Mouse (Mus musculus) embryonic facial prominence, embryonic 11.5 days (tissue): Measurements from ENCODE around the gene Lrrc28. TPM values are rescaled to one million over a fixed set of nuclear protein-coding genes. Genes with fewer than 3 reads are reported as not detected.

ENCODE experiments used
- ATAC-seq: fragments of 200-750 bp; cut with Nextera tagmentation; replicated peaks from 2 replicates; pipeline ENCODE4 v1.8.0; 2017; ENCODE audit warnings: low read depth; ENCODE audit not compliant: insufficient number of reproducible peaks, low FRiP score, low TSS enrichment
- DNase-seq: peaks from one replicate; pipeline ENCODE4 v3.0.0-alpha.2; 2015; ENCODE audit warnings: low spot score
- H3K27ac ChIP-seq: fragments of 300-500 bp; sonication (generic); replicated peaks from 2 replicates; pipeline ENCODE4 v1.5.1; 2014; ENCODE audit warnings: mild to moderate bottlenecking, low read depth, low read length, control low read depth
- H3K27me3 ChIP-seq: fragments of 300-500 bp; sonication (generic); 2 replicates; pipeline ENCODE4 v1.6.1; 2014; ENCODE audit warnings: mild to moderate bottlenecking, low read length, moderate library complexity, mixed read lengths; ENCODE audit not compliant: control insufficient read depth, insufficient read depth
- H3K36me3 ChIP-seq: fragments of 300-500 bp; sonication (generic); replicated peaks from 2 replicates; pipeline ENCODE4 v1.6.1; 2014; ENCODE audit warnings: low read depth, mild to moderate bottlenecking, low read length, moderate library complexity, mixed read lengths; ENCODE audit not compliant: control insufficient read depth, insufficient read depth
- H3K4me1 ChIP-seq: fragments of 300-500 bp; sonication (generic); 2 replicates; pipeline ENCODE4 v1.6.1; 2014; ENCODE audit warnings: low read length, mixed read lengths; ENCODE audit not compliant: control insufficient read depth, insufficient read depth
- H3K4me2 ChIP-seq: fragments of 300-500 bp; sonication (generic); 2 replicates; pipeline ENCODE4 v1.6.1; 2014; ENCODE audit warnings: low read depth, mild to moderate bottlenecking, control low read depth, low read length, moderate library complexity
- H3K4me3 ChIP-seq: fragments of 300-500 bp; sonication (generic); 2 replicates; pipeline ENCODE4 v1.5.1; 2014; ENCODE audit warnings: low read depth, low read length, control low read depth
- H3K9ac ChIP-seq: fragments of 300-500 bp; sonication (generic); replicated peaks from 2 replicates; pipeline ENCODE4 v1.6.1; 2014; ENCODE audit warnings: mild to moderate bottlenecking, control low read depth, low read length
- H3K9me3 ChIP-seq: fragments of 300-500 bp; sonication (generic); replicated peaks from 2 replicates; pipeline ENCODE4 v1.6.1; 2016; ENCODE audit warnings: mild to moderate bottlenecking, low read length, inconsistent platforms, mixed read lengths; ENCODE audit not compliant: control insufficient read depth
- WGBS: fragments of 180-500 bp; shearing (Covaris S2); extraction: QIAGEN DNeasy Blood & Tissue Kit; methylation state at CpG from one replicate; pipeline ENCODE4 v1.1.7; 2014; 5-methylcytosine and 5-hydroxymethylcytosine counted together
- polyA plus RNA-seq: library from polyadenylated mRNA; unstranded; fragments of >200 nt; fragmentation: Nextera tagmentation; extraction: Ambion mirVana; gene quantifications from 2 replicates; pipeline ENCODE4 v1.2.1, GENCODE M21; 2014

Lrrc28 gene
- polyA plus RNA-seq, 1 experiment from 2014 or later, result 27.6 TPM

GRCm38 (mm10) chr7:67503281-67504010 lies 141.6 kb downstream of the Lrrc28 start:
- H3K4me2 ChIP-seq, result no peak overlapping the region
- no peak for ATAC-seq
- H3K36me3 ChIP-seq, result no peaks in the 10 kb centered on the region
- peaks cover 4% of the 10 kb centered on the region; the same call in 1 of the 2 replicates for H3K4me1 ChIP-seq
- no peak overlapping the region for H3K27ac ChIP-seq
- WGBS, result 58% methylated on average over 7 of the region's 7 CpGs
- H3K9me3 ChIP-seq, result no peaks in the 10 kb centered on the region
- H3K27me3 ChIP-seq, result no peaks in the 10 kb centered on the region
- no peak overlapping the region for H3K4me3 ChIP-seq
- H3K9ac ChIP-seq, result no peak overlapping the region
- no peak for DNase-seq

DNA sequence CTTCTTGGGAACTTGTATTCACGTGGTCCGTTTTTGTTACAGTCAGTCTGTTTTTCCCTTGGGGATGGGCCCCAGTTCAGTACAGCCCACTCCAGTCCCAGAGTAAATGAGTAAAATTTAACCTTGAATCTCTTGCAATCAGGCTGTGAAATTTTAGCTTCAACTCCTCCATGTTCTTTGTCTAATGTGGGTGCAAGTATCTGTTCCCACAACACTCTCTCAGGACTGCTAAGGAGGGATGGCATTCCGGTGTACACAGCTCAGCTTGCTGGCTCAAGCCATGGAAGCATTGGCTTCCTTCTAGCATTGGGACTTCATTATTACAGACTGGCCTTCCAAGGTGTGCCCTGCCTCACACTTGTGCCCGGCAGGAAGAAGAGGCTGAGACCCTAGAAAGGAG lies 142.4 kb downstream of the Lrrc28 start:
- Histone ChIP-seq H3K27me3 (no peaks in the 10 kb centered on the region), H3K4me2 (no peak overlapping the region), H3K4me1 (peaks cover 4% of the 10 kb centered on the region; the same call in 1 of the 2 replicates), H3K4me3 (no peak overlapping the region), H3K9me3 (no peaks in the 10 kb centered on the region), H3K27ac (no peak overlapping the region), H3K9ac (no peak overlapping the region), H3K36me3 (no peaks in the 10 kb centered on the region)
- ATAC-seq (no peak), DNase-seq (no peak)
- 57% methylated on average over 4 of the region's 4 CpGs for WGBS

DNA sequence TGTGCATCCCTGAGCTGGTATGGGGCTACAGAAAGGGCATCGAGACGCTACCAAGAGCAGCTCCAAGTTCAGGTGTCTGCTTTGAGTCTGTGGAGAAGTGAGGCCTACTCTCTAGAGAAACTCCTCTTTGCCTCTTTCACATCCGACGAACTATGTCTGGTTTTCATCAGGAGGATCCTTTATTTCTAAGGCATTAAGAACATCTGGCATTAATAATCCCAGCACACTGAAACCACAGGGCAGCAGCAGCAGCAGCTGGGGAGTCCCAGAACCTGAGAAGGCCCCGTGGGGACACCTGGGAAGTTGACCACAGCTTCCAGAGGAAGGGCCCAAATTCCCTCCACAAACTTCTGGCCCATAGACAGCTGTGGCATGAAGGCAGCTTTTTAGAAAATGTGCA lies 144.2 kb downstream of the Lrrc28 start:
- peak; percentile 55; the same call in 1 of the 2 replicates for ATAC-seq

GRCm38 (mm10) chr7:67500076-67500828 lies 144.8 kb downstream of the Lrrc28 start:
- DNase-seq, result no peak
- 47% methylated on average over 11 of the region's 11 CpGs for WGBS
- Histone ChIP-seq H3K9me3 (no peaks in the 10 kb centered on the region), H3K4me1 (peaks cover 4% of the 10 kb centered on the region; the same call in 1 of the 2 replicates), H3K4me2 (no peak overlapping the region), H3K9ac (no peak overlapping the region), H3K27me3 (no peaks in the 10 kb centered on the region), H3K4me3 (no peak overlapping the region), H3K27ac (0 out of 2 replicates have a peak overlapping the region, but pooled peaks have one; percentile 28), H3K36me3 (no peaks in the 10 kb centered on the region)
- no peak for ATAC-seq

More for the DNA sequence above, 144.2 kb downstream of the Lrrc28 start:
- DNase-seq, result peak; percentile 89
- Histone ChIP-seq H3K36me3 (no peaks in the 10 kb centered on the region), H3K9ac (no peak overlapping the region), H3K4me3 (no peak overlapping the region), H3K27ac (0 out of 2 replicates have a peak overlapping the region, but pooled peaks have one; percentile 28), H3K27me3 (no peaks in the 10 kb centered on the region), H3K9me3 (no peaks in the 10 kb centered on the region), H3K4me2 (no peak overlapping the region), H3K4me1 (peaks cover 4% of the 10 kb centered on the region; the same call in 1 of the 2 replicates)
- 28% methylated on average over 5 of the region's 5 CpGs for WGBS

DNA sequence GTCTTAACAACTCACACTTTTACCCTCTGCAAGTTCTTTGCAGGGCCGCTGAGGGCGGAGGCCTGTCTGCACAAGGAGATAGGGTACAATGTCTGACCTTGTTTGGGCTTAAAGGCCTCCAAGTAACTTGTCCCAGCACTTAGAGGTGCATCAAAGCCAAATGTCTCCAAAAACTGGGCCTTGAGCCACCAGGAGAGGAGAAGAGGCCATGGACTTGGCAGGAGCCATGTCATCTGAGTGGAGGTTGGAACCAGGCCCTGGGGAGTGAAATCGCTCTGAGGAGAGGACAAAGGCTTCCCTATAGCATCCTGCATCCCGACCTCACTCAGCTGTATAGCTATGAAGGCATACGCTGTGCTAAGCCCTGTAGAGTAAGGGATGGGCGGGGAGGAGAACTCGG lies 145.6 kb downstream of the Lrrc28 start:
- no peak overlapping the region for H3K9ac ChIP-seq
- H3K36me3 ChIP-seq, result no peaks in the 10 kb centered on the region
- DNase-seq, result no peak
- H3K4me2 ChIP-seq, result no peak overlapping the region
- peaks cover 4% of the 10 kb centered on the region; the same call in 1 of the 2 replicates for H3K4me1 ChIP-seq
- H3K27ac ChIP-seq, result no peak overlapping the region
- no peak for ATAC-seq
- WGBS, result 89% methylated on average over 7 of the region's 7 CpGs
- no peak overlapping the region for H3K4me3 ChIP-seq
- H3K9me3 ChIP-seq, result no peaks in the 10 kb centered on the region
- H3K27me3 ChIP-seq, result no peaks in the 10 kb centered on the region

GRCm38 (mm10) chr7:67493795-67494687 lies 151.0 kb downstream of the Lrrc28 start:
- ATAC-seq (no peak), DNase-seq (no peak)
- Histone ChIP-seq H3K9ac (no peak overlapping the region), H3K4me2 (no peak overlapping the region), H3K36me3 (no peaks in the 10 kb centered on the region), H3K27me3 (no peaks in the 10 kb centered on the region), H3K9me3 (no peaks in the 10 kb centered on the region), H3K4me3 (no peak overlapping the region), H3K4me1 (no peaks in the 10 kb centered on the region), H3K27ac (no peak overlapping the region)
- 62% methylated on average over 9 of the region's 9 CpGs for WGBS

- H3K4me3 ChIP-seq, result no peak overlapping the region
- DNase-seq, result no peak
- no peaks in the 10 kb centered on the region for H3K36me3 ChIP-seq
- no peak for ATAC-seq
- no peak overlapping the region for H3K27ac ChIP-seq
- peaks cover 2% of the 10 kb centered on the region; the same call in 1 of the 2 replicates for H3K4me1 ChIP-seq
- H3K9ac ChIP-seq, result no peak overlapping the region
- H3K9me3 ChIP-seq, result no peaks in the 10 kb centered on the region
- H3K27me3 ChIP-seq, result no peaks in the 10 kb centered on the region
- WGBS, result 82% methylated on average over 10 of the region's 10 CpGs
- H3K4me2 ChIP-seq, result no peak overlapping the region
Measured at GRCm38 (mm10) chr7:67487889-67488411, 157.1 kb downstream of the Lrrc28 start.
